Mouse (Mus musculus) liver, embryonic 14.5 days (tissue): ENCODE data around the gene Akr1d1.

Experiments
- CTCF ChIP-seq: IDR thresholded peaks from 2 replicates; pipeline ENCODE4 v1.5.1; 2016; ENCODE audit warnings: antibody characterized with exemption, low read depth, control low read depth
- EP300 ChIP-seq: IDR thresholded peaks from 2 replicates; pipeline ENCODE4 v1.6.1; 2016; ENCODE audit warnings: antibody characterized with exemption, low read depth

DNA sequence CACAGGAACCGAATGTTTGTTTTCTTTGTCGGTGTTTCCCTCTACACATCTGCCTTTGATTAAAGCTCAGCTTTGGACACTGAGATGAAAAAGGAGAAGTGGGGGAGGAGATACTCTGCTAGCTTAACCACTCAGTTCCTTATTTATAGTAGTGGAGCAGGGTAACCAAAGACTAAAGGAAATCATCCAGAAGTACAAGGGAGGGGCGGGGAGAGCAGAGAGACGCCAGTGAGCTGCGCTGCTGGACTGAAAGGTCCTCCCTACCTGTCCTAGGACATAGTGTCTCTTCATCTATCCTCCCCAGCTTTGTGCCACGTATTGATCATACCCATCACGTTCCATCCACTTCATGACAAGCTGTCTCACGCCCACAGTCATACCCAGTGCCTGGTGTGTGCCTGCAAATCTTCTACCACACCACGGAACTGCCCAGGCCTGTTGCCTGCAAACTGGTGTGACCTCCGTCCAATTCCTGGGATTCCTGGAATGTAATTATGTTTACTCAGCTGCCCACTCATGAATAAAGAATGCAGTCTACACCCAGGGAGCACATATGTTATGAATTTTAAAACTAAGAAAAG lies 87.5 kb downstream of the Akr1d1 start:
- TF ChIP-seq CTCF = no peak
- TF ChIP-seq EP300 = no peak
